Mouse (Mus musculus) forebrain, embryonic 16.5 days (tissue): ENCODE measurements around the gene Vav3. TPM values are rescaled to one million over a fixed set of nuclear protein-coding genes. Genes with fewer than 3 reads are reported as not detected.

Experiments used
- ATAC-seq: fragments of 200-750 bp; cut with Nextera tagmentation; 2 replicates; pipeline ENCODE4 v1.8.0; 2017; ENCODE audit warnings: mild to moderate bottlenecking, moderate library complexity
- H3K27ac ChIP-seq: fragments of 300-500 bp; sonication (generic); 2 replicates; pipeline ENCODE4 v1.5.1; 2014; ENCODE audit warnings: low read length, control low read depth
- H3K27me3 ChIP-seq: fragments of 300-500 bp; sonication (generic); replicated peaks from 2 replicates; pipeline ENCODE4 v1.6.1; 2014; ENCODE audit warnings: low read length; ENCODE audit not compliant: control insufficient read depth, insufficient read depth
- H3K36me3 ChIP-seq: fragments of 300-500 bp; sonication (generic); 2 replicates; pipeline ENCODE4 v1.6.1; 2014; ENCODE audit not compliant: control insufficient read depth, insufficient read depth
- H3K4me1 ChIP-seq: fragments of 300-500 bp; sonication (generic); replicated peaks from 2 replicates; pipeline ENCODE4 v1.6.1; 2014; ENCODE audit warnings: low read length; ENCODE audit not compliant: control insufficient read depth, insufficient read depth
- H3K4me2 ChIP-seq: fragments of 300-500 bp; sonication (generic); 2 replicates; pipeline ENCODE4 v1.6.1; 2014; ENCODE audit warnings: mild to moderate bottlenecking, low read length, control low read depth
- H3K4me3 ChIP-seq: fragments of 300-500 bp; sonication (generic); replicated peaks from 2 replicates; pipeline ENCODE4 v1.5.1; 2014; ENCODE audit warnings: mild to moderate bottlenecking, low read length, control low read depth
- H3K9ac ChIP-seq: fragments of 300-500 bp; sonication (generic); replicated peaks from 2 replicates; pipeline ENCODE4 v1.6.1; 2014; ENCODE audit warnings: low read depth, low read length, control low read depth
- H3K9me3 ChIP-seq: fragments of 300-500 bp; sonication (generic); 2 replicates; pipeline ENCODE4 v1.6.1; 2016; ENCODE audit warnings: low read length; ENCODE audit not compliant: control insufficient read depth
- WGBS: fragments of 180-500 bp; shearing (Covaris S2); extraction: QIAGEN DNeasy Blood & Tissue Kit; methylation state at CpG from one replicate; pipeline ENCODE4 v1.1.7; 2014; 5-methylcytosine and 5-hydroxymethylcytosine counted together
- polyA plus RNA-seq: library from polyadenylated mRNA; unstranded; fragments of >200 nt; fragmentation: Nextera tagmentation; extraction: Ambion mirVana; gene quantifications from 2 replicates; pipeline ENCODE4 v1.2.1, GENCODE M21; 2015

Gene Vav3
- polyA plus RNA-seq, 1 experiment from 2014 or later = 7.9 TPM

DNA sequence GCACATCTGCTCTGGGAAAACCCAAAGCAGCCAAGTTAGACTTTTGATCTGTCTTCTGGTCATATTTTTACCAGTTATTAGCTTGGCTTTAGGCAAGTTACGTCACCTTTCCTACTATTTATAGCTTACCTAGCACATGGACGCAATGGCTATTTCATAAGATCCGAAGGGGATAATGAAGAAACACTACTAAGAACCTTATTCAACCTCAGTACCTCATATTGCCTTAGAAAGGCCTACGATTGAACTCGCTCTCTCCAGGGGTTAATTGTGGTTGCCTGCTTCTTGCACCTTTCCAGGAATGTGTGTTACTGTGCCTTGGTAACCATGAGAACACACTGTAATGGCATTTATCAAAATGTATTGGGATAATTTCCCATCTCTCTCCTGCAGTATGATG lies 61.1 kb downstream of the Vav3 start:
- no peak overlapping the region for H3K4me2 ChIP-seq
- no peak for ATAC-seq
- H3K9ac ChIP-seq = no peak overlapping the region
- no peak overlapping the region for H3K27ac ChIP-seq
- no peaks in the 10 kb centered on the region for H3K4me1 ChIP-seq
- no peak overlapping the region for H3K4me3 ChIP-seq
- no peaks in the 10 kb centered on the region for H3K36me3 ChIP-seq
- 91% methylated on average over 5 of the region's 5 CpGs for WGBS
- H3K27me3 ChIP-seq = no peaks in the 10 kb centered on the region
- no peaks in the 10 kb centered on the region for H3K9me3 ChIP-seq

GRCm38 (mm10) chr3:109411294-109411693 lies 70.8 kb downstream of the Vav3 start:
- no peak for ATAC-seq
- Histone ChIP-seq H3K27me3 (no peaks in the 10 kb centered on the region), H3K9ac (no peak overlapping the region), H3K4me2 (no peak overlapping the region), H3K4me1 (no peaks in the 10 kb centered on the region), H3K27ac (no peak overlapping the region), H3K9me3 (no peaks in the 10 kb centered on the region), H3K4me3 (no peak overlapping the region), H3K36me3 (no peaks in the 10 kb centered on the region)
- WGBS = 90% methylated on average over 3 of the region's 3 CpGs

GRCm38 (mm10) chr3:109420403-109420802 lies 80.0 kb downstream of the Vav3 start:
- Histone ChIP-seq H3K4me1 (no peaks in the 10 kb centered on the region), H3K9ac (no peak overlapping the region), H3K4me3 (no peak overlapping the region), H3K27ac (no peak overlapping the region), H3K9me3 (no peaks in the 10 kb centered on the region), H3K27me3 (no peaks in the 10 kb centered on the region), H3K36me3 (no peaks in the 10 kb centered on the region), H3K4me2 (no peak overlapping the region)
- no peak for ATAC-seq
- WGBS = 45% methylated on average over 3 of the region's 3 CpGs

DNA sequence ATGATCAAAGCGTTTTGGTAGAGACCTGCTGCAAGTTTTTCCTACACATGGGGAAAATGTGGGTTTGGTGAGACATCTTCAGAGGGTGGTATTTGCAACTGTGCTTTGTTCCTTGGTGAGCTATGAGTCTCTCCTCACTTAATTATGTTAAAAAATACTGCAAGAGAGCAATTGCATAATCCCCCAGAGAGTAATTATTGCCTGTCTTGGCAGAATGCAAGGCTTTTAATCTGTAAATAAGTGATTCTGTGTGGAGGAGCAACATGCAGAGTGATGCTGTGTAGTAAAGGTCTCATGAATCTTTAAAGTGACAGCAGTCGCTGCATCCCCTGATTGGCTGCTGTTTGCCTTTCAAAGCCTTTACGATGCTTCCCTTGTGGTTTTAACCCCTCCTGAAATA lies 80.6 kb downstream of the Vav3 start:
- Histone ChIP-seq H3K4me2 (no peak overlapping the region), H3K4me3 (no peak overlapping the region), H3K27me3 (no peaks in the 10 kb centered on the region), H3K36me3 (no peaks in the 10 kb centered on the region), H3K9ac (no peak overlapping the region), H3K9me3 (no peaks in the 10 kb centered on the region), H3K4me1 (no peaks in the 10 kb centered on the region), H3K27ac (no peak overlapping the region)
- WGBS = 34% methylated on average over 3 of the region's 3 CpGs
- ATAC-seq = peak; percentile 71

DNA sequence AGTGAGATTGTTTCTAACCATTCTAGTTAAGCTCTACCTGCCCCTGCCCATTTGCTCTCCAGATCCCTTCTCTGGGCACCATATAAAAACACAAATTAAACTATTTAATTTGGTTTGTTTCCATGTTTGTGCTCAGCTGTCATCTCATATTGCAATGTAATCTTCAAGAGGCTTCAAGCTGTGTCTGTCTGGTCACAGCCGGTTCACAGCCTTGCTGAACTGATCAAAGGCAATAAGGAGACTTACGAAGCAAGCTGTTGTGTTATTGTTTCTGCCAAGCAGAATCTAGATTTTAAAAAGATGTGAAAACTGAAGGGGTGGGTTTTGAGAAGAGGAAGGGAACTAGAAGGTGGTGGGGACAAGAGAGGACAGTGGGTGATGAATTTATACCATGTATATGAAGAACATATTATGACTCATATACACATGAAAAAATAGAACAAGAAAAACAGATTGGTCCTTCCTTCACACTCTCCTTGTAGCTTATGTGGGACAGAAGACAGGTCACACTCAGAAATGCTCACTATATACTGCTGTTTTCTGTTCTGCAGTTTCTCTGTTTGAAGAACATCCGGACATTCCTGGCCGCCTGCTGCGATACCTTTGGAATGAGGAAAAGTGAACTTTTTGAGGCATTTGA lies 83.1 kb downstream of the Vav3 start:
- ATAC-seq = no peak
- Histone ChIP-seq H3K36me3 (no peaks in the 10 kb centered on the region), H3K4me1 (no peaks in the 10 kb centered on the region), H3K9me3 (no peaks in the 10 kb centered on the region), H3K4me3 (no peak overlapping the region), H3K27me3 (no peaks in the 10 kb centered on the region), H3K9ac (no peak overlapping the region), H3K27ac (no peak overlapping the region), H3K4me2 (no peak overlapping the region)
- WGBS = 86% methylated on average over 5 of the region's 5 CpGs

DNA sequence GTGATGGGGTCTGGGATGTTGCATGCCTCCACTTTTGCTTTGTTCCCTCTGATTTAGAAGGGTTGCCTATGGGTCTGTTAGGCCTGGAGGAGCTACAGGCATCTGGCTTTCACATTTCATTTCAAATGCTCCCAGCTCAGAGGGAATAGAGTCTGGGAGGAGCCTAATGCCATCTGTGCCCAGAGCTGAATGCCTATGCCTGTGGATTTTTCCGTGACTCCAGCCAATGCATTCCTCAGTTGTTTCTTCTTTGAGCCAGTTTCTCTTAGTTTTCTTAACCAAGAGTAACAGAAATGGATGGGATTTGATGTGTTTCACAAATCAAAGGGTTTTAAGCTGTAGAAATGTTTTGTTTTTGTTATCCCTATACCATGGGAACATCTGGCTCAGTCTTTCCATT lies 90.8 kb downstream of the Vav3 start:
- ATAC-seq = peak; percentile 68; the same call in 1 of the 2 replicates

DNA sequence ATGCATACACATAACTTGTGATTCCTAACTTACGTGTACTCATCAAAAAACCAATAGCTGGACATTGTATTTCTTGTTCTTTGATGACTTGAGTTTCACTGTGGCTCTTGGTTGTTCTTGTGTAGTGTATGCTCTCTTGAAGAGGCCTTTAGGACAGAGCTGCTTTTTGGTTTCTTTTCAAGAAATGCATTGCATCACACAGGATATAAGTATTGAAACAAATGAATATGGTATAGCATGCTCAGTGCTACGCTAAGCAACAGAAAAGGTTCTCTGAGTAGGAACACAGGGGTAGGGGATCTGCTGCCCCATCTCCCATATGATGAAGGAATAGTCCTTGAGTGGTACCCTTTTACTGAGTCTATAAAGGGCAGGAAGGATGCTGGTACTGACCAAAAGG lies 98.1 kb downstream of the Vav3 start:
- Histone ChIP-seq H3K27me3 (no peaks in the 10 kb centered on the region), H3K9me3 (no peaks in the 10 kb centered on the region), H3K27ac (no peak overlapping the region), H3K9ac (no peak overlapping the region), H3K4me2 (no peak overlapping the region), H3K36me3 (no peaks in the 10 kb centered on the region), H3K4me3 (no peak overlapping the region), H3K4me1 (no peaks in the 10 kb centered on the region)
- WGBS = 93% methylated on average over 2 of the region's 2 CpGs
- ATAC-seq = no peak

More for the DNA sequence above, 90.8 kb downstream of the Vav3 start:
- Histone ChIP-seq H3K9me3 (no peaks in the 10 kb centered on the region), H3K4me3 (no peak overlapping the region), H3K27ac (no peak overlapping the region), H3K4me2 (no peak overlapping the region), H3K36me3 (no peaks in the 10 kb centered on the region), H3K27me3 (no peaks in the 10 kb centered on the region), H3K9ac (no peak overlapping the region), H3K4me1 (no peaks in the 10 kb centered on the region)
- 63% methylated on average over 1 of the region's 1 CpGs for WGBS

DNA sequence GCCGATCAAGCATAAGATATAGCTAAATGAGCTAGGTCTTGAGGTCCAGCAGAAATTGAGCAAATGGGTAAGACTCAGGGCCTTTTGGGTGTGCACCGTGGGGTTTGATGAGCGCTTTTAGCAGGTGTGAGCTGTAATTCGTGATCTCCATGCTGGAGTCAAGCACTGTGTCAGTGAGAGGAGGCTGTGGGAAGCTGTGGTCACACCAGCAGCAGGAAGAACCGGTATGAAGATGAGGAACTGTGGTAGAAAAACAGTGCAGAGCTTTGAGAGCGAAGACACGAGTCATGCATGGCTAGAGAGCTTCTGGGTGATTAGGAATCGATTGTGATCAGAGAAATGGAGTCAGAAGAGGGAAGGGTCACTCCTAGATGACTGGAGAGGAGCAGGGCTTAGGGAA lies 98.8 kb downstream of the Vav3 start:
- no peak overlapping the region for H3K4me3 ChIP-seq
- no peaks in the 10 kb centered on the region for H3K27me3 ChIP-seq
- no peak overlapping the region for H3K9ac ChIP-seq
- no peaks in the 10 kb centered on the region for H3K36me3 ChIP-seq
- no peak overlapping the region for H3K4me2 ChIP-seq
- 86% methylated on average over 8 of the region's 8 CpGs for WGBS
- no peaks in the 10 kb centered on the region for H3K9me3 ChIP-seq
- no peak for ATAC-seq
- H3K4me1 ChIP-seq = no peaks in the 10 kb centered on the region
- no peak overlapping the region for H3K27ac ChIP-seq

DNA sequence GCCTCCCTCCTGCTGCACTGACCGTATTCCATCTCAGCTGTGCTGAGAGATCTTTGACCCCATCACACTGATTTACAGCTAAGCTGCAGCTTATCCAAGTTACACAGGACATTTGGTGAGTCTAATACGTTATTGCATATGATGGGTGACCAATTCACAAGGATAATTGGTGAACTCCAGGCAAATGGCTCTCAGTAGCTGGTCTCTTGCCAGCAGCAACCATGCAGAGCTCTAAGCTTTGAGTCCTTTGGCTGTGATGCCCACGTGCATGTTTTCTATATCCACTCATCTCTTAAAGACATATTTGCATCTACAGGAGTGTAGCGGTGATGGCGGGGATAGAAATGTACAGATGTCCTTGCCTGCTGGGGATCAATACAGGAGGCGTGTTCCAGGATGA lies 99.5 kb downstream of the Vav3 start:
- Histone ChIP-seq H3K36me3 (no peaks in the 10 kb centered on the region), H3K4me2 (no peak overlapping the region), H3K4me1 (no peaks in the 10 kb centered on the region), H3K27me3 (no peaks in the 10 kb centered on the region), H3K9ac (no peak overlapping the region), H3K27ac (no peak overlapping the region), H3K9me3 (no peaks in the 10 kb centered on the region), H3K4me3 (no peak overlapping the region)
- WGBS = 76% methylated on average over 6 of the region's 6 CpGs
- no peak for ATAC-seq

DNA sequence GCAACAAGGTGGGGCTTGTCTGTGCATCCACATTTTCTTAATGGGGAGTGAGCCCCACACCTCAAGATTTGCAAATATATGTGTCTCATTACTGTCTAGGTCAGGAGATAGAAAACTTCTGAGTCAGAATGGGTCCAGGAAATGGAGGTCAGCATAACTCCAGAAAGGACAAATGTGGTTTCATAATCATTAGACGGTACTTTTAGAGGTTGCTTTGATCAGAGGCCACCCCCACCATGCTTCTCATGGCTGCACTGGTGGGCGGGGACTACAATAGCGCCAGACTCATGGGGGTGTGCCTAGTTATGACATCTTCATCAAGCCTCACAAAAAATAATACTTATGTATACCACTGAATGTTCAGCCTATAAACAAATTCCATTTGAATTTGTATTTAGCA lies 103.6 kb downstream of the Vav3 start:
- H3K4me2 ChIP-seq = no peak overlapping the region
- no peaks in the 10 kb centered on the region for H3K9me3 ChIP-seq
- ATAC-seq = no peak
- no peak overlapping the region for H3K27ac ChIP-seq
- no peak overlapping the region for H3K9ac ChIP-seq
- H3K4me1 ChIP-seq = no peaks in the 10 kb centered on the region
- 82% methylated on average over 3 of the region's 3 CpGs for WGBS
- no peak overlapping the region for H3K4me3 ChIP-seq
- no peaks in the 10 kb centered on the region for H3K27me3 ChIP-seq
- no peaks in the 10 kb centered on the region for H3K36me3 ChIP-seq
